Mouse (Mus musculus) liver, postnatal 0 days (tissue): Measurements from ENCODE around the gene Traf7. TPM values are rescaled to one million over a fixed set of nuclear protein-coding genes. Genes with fewer than 3 reads are reported as not detected.
A peak's percentile ranks its signal among the peaks of the same experiment; 100 is the strongest.

Experiments
- ATAC-seq: fragments of 200-750 bp; cut with Nextera tagmentation; 2 replicates; pipeline ENCODE4 v1.8.0; 2017; ENCODE audit warnings: mild to moderate bottlenecking, moderate library complexity
- DNase-seq: peaks from one replicate; pipeline ENCODE4 v3.0.0-alpha.2; 2016
- H3K27ac ChIP-seq: fragments of 300-500 bp; sonication (generic); 2 replicates; pipeline ENCODE4 v1.5.1; 2014; ENCODE audit warnings: antibody characterized with exemption, moderate library complexity, mild to moderate bottlenecking, low read depth
- H3K27me3 ChIP-seq: fragments of 300-500 bp; sonication (generic); 2 replicates; pipeline ENCODE4 v1.6.1; 2014; ENCODE audit warnings: low read length, control low read depth, mixed read lengths; ENCODE audit not compliant: insufficient read depth
- H3K36me3 ChIP-seq: fragments of 300-500 bp; sonication (generic); replicated peaks from 2 replicates; pipeline ENCODE4 v1.6.1; 2014; ENCODE audit warnings: mild to moderate bottlenecking, control low read depth, low read length, moderate library complexity, mixed read lengths; ENCODE audit not compliant: insufficient read depth
- H3K4me1 ChIP-seq: fragments of 300-500 bp; sonication (generic); 2 replicates; pipeline ENCODE4 v1.6.1; 2014; ENCODE audit warnings: antibody characterized with exemption, mild to moderate bottlenecking, control low read depth; ENCODE audit not compliant: insufficient read depth
- H3K4me2 ChIP-seq: fragments of 300-500 bp; sonication (generic); 2 replicates; pipeline ENCODE4 v1.6.1; 2014; ENCODE audit warnings: low read depth, mild to moderate bottlenecking, low read length, moderate library complexity, mixed read lengths
- H3K4me3 ChIP-seq: fragments of 300-500 bp; sonication (generic); 2 replicates; pipeline ENCODE4 v1.5.1; 2014; ENCODE audit warnings: low read depth, low read length
- H3K9ac ChIP-seq: fragments of 300-500 bp; sonication (generic); replicated peaks from 2 replicates; pipeline ENCODE4 v1.6.1; 2014; ENCODE audit warnings: mild to moderate bottlenecking, moderate library complexity
- H3K9me3 ChIP-seq: fragments of 300-500 bp; sonication (generic); 2 replicates; pipeline ENCODE4 v1.6.1; 2016; ENCODE audit warnings: mild to moderate bottlenecking, control low read depth, low read length, mixed read lengths
- CTCF ChIP-seq: sonication (generic); IDR thresholded peaks from 2 replicates; pipeline ENCODE4 v1.5.1; 2016; ENCODE audit warnings: antibody characterized with exemption, low read depth
- EP300 ChIP-seq: IDR thresholded peaks from 2 replicates; pipeline ENCODE4 v1.6.1; 2016; ENCODE audit warnings: antibody characterized with exemption, low read depth, mild to moderate bottlenecking
- WGBS: fragments of 180-500 bp; shearing (Covaris S2); extraction: QIAGEN DNeasy Blood & Tissue Kit; methylation state at CpG from one replicate; pipeline ENCODE4 v1.1.7; 2014; ENCODE audit not compliant: insufficient replicate concordance; 5-methylcytosine and 5-hydroxymethylcytosine counted together
- polyA plus RNA-seq: library from polyadenylated mRNA; unstranded; fragments of >200 nt; fragmentation: Nextera tagmentation; extraction: Ambion mirVana; gene quantifications from 2 replicates; pipeline ENCODE4 v1.2.1, GENCODE M21; 2015

Gene Traf7
- polyA plus RNA-seq, 1 experiment from 2014 or later, result 17.2 TPM

GRCm38 (mm10) chr17:24472512-24472911 is 55.2 kb downstream of the Traf7 start:
- H3K4me1 ChIP-seq, result peaks cover 17% of the 10 kb centered on the region
- H3K36me3 ChIP-seq, result peaks cover 39% of the 10 kb centered on the region
- peak overlapping the region; percentile 95 for H3K4me2 ChIP-seq
- TF ChIP-seq EP300, result no peak
- no peak for TF ChIP-seq CTCF
- WGBS, result 76% methylated on average over 4 of the region's 4 CpGs
- H3K4me3 ChIP-seq, result peak overlapping the region; percentile 88; the same call in 1 of the 2 replicates
- DNase-seq, result no peak
- ATAC-seq, result no peak
- peak overlapping the region; percentile 90 for H3K9ac ChIP-seq
- no peak overlapping the region for H3K27ac ChIP-seq
- no peaks in the 10 kb centered on the region for H3K27me3 ChIP-seq
- no peaks in the 10 kb centered on the region for H3K9me3 ChIP-seq

GRCm38 (mm10) chr17:24470701-24471527 is 56.8 kb downstream of the Traf7 start:
- peak; percentile 56 for DNase-seq
- peak overlapping the region; percentile 95 for H3K4me2 ChIP-seq
- TF ChIP-seq CTCF, result no peak
- no peak for TF ChIP-seq EP300
- H3K36me3 ChIP-seq, result peaks cover 26% of the 10 kb centered on the region
- no peaks in the 10 kb centered on the region for H3K9me3 ChIP-seq
- H3K4me3 ChIP-seq, result peak overlapping the region; percentile 88
- ATAC-seq, result peak; percentile 35
- WGBS, result under 1% methylated on average over 66 of the region's 68 CpGs
- peaks cover 17% of the 10 kb centered on the region for H3K4me1 ChIP-seq
- H3K27ac ChIP-seq, result peak overlapping the region; percentile 83
- peak overlapping the region; percentile 90 for H3K9ac ChIP-seq
- no peaks in the 10 kb centered on the region for H3K27me3 ChIP-seq

GRCm38 (mm10) chr17:24469910-24470602 is 57.7 kb downstream of the Traf7 start, which contains the start of the genes E4f1 and Pgp:
Gene E4f1, minus strand, starts transcription at chr17:24470313.
Gene Pgp, plus strand, starts transcription at chr17:24470392.
- ATAC-seq, result peak; percentile 99
- peaks cover 17% of the 10 kb centered on the region for H3K36me3 ChIP-seq

GRCm38 (mm10) chr17:24469336-24469909 is 58.3 kb downstream of the Traf7 start:
- peak overlapping the region; percentile 90 for H3K9ac ChIP-seq
- peak overlapping the region; percentile 95 for H3K4me2 ChIP-seq
- ATAC-seq (no peak), DNase-seq (no peak)
- no peaks in the 10 kb centered on the region for H3K27me3 ChIP-seq
- H3K9me3 ChIP-seq, result no peaks in the 10 kb centered on the region
- H3K36me3 ChIP-seq, result peaks cover 11% of the 10 kb centered on the region
- H3K27ac ChIP-seq, result peak overlapping the region; percentile 83
- WGBS, result 19% methylated on average over 7 of the region's 7 CpGs
- H3K4me3 ChIP-seq, result peak overlapping the region; percentile 88
- no peak for TF ChIP-seq EP300
- TF ChIP-seq CTCF, result no peak
- H3K4me1 ChIP-seq, result peaks cover 17% of the 10 kb centered on the region

More at GRCm38 (mm10) chr17:24469910-24470602, 57.7 kb downstream of the Traf7 start, which contains the start of the genes E4f1 and Pgp:
- Histone ChIP-seq H3K9ac (peak within 1 kb of the TSS; percentile 90), H3K4me3 (peak within 1 kb of the TSS; percentile 88), H3K27ac (peak within 1 kb of the TSS; percentile 83), H3K4me1 (peaks cover 17% of the 10 kb centered on the region), H3K4me2 (peak within 1 kb of the TSS; percentile 95), H3K27me3 (no peaks in the 10 kb centered on the region), H3K9me3 (no peaks in the 10 kb centered on the region)
- no peak for TF ChIP-seq CTCF
- TF ChIP-seq EP300, result no peak; the same call in 1 of the 2 replicates
- under 1% methylated on average over 60 of the region's 75 CpGs for WGBS
- DNase-seq, result peak; percentile 99

- Histone ChIP-seq H3K4me1 (peaks cover 17% of the 10 kb centered on the region), H3K27me3 (no peaks in the 10 kb centered on the region), H3K9ac (no peak overlapping the region), H3K4me3 (no peak overlapping the region), H3K27ac (no peak overlapping the region), H3K4me2 (no peak overlapping the region), H3K9me3 (no peaks in the 10 kb centered on the region), H3K36me3 (peaks cover 5% of the 10 kb centered on the region; the same call in 1 of the 2 replicates)
- DNase-seq, result no peak
- TF ChIP-seq CTCF (no peak), EP300 (no peak)
- WGBS, result 88% methylated on average over 5 of the region's 5 CpGs
- no peak for ATAC-seq
These were observed 59.0 kb downstream of the Traf7 start for GRCm38 (mm10) chr17:24468636-24469246.
